Mouse (Mus musculus): ENCODE results near the gene Chp1.

- TF ChIP-seq GATA1 (IDR thresholded peaks at IDR 0.05; ENCODE audit: low read length) (no peak), TAL1 (IDR thresholded peaks at IDR 0.05; ENCODE audit: low read length) (no peak)
These were observed 70.9 kb downstream of the Chp1 start, which contains the start of the genes Nusap1 and Oip5 for GRCm38 (mm10) chr2:119618199-119618982.
